Mouse (Mus musculus): ENCODE results near the gene Babam2. TPM values are rescaled to one million over a fixed set of nuclear protein-coding genes. Genes with fewer than 3 reads are reported as not detected.

Gene Babam2
- polyA plus RNA-seq, 1 experiment from 2014 or later: 42.9 TPM

DNA sequence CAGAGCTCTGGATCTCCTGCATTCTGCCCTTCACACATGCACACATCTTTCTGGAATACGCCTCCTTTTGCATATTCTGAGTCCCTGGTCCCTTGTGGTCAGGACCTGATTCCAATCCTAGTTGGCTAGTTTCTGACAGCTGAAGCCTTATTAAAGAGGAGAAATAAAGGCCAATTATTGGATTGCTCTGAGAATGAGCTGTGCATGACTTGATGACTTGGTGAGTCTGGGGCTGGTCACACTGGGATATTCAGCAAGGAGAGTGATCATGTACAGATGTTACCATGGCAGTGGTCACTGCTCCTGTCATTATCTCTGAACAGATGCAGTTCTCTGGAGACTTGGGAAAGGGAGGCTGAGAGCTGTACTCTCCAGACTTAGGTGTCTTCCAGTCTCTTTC, 406.1 kb downstream of the Babam2 start:
- no peaks in the 10 kb centered on the region for H3K27me3 ChIP-seq (ENCODE audit: control insufficient read depth, insufficient read depth, low read length)
- peaks cover 7% of the 10 kb centered on the region for H3K4me1 ChIP-seq (ENCODE audit: control insufficient read depth, insufficient read depth, low read length)
- ATAC-seq (replicated peaks; ENCODE audit: insufficient number of reproducible peaks, low FRiP score, low TSS enrichment): no peak
- H3K36me3 ChIP-seq (ENCODE audit: control insufficient read depth, insufficient read depth, low read length): no peaks in the 10 kb centered on the region
- no peak overlapping the region for H3K4me3 ChIP-seq (ENCODE audit: low read depth, low read length)
- 88% methylated on average over 1 of the region's 1 CpGs for WGBS (ENCODE audit: insufficient replicate concordance)
- no peak overlapping the region for H3K9ac ChIP-seq (ENCODE audit: low read depth, low read length)
- H3K4me2 ChIP-seq: no peak overlapping the region
- no peaks in the 10 kb centered on the region for H3K9me3 ChIP-seq (replicated peaks; ENCODE audit: control insufficient read depth, low read length)
- H3K27ac ChIP-seq (ENCODE audit: low read depth, low read length): no peak overlapping the region

DNA sequence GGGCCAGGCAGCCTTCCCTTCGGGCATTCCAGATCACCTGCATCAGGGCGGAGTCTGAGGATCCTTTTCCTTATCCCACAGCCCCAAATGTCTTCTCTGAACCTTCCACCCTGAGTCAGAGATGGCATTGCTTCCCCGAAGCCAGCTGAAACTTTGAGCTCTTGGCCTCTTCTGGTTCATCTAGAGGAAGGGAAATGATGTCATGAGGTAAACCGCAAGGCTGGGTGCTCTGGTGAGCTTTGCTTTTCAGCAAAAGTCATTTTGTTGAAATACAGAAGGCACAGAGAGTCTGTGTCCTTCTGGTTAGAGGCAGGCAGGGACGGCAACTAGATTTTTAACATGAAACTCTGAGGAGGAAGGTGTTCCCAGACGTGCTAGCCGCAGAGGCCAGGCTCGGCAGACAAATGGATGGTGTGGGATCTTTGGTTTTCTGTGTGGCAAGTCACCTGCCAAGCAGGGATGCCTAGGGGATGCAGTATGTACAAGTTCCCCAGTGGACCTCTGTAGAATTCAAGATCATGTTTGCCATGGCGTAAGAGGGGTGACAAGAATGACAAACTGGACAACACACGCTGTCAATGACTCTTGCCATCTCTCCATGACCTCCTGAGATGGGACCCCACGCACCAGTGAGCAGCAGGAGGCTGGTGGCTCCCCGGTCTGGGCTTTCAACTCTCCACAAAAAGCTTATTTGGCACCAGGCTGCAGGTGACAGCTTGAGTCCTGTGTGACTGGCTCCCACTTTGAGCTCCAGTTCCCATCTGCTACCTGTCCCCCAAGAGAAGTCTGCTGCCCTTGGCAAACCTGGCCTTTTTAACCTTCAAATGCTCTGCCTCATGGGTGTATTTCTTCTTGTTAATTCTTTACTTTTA, 406.9 kb downstream of the Babam2 start:
- no peak for ATAC-seq (replicated peaks; ENCODE audit: insufficient number of reproducible peaks, low FRiP score, low TSS enrichment)
- Histone ChIP-seq H3K9ac (ENCODE audit: low read depth, low read length) (no peak overlapping the region), H3K4me2 (no peak overlapping the region), H3K4me1 (ENCODE audit: control insufficient read depth, insufficient read depth, low read length) (peaks cover 7% of the 10 kb centered on the region), H3K27me3 (ENCODE audit: control insufficient read depth, insufficient read depth, low read length) (no peaks in the 10 kb centered on the region), H3K36me3 (ENCODE audit: control insufficient read depth, insufficient read depth, low read length) (no peaks in the 10 kb centered on the region), H3K27ac (ENCODE audit: low read depth, low read length) (no peak overlapping the region), H3K4me3 (ENCODE audit: low read depth, low read length) (no peak overlapping the region), H3K9me3 (replicated peaks; ENCODE audit: control insufficient read depth, low read length) (no peaks in the 10 kb centered on the region)
- WGBS (ENCODE audit: insufficient replicate concordance): 79% methylated on average over 12 of the region's 12 CpGs

DNA sequence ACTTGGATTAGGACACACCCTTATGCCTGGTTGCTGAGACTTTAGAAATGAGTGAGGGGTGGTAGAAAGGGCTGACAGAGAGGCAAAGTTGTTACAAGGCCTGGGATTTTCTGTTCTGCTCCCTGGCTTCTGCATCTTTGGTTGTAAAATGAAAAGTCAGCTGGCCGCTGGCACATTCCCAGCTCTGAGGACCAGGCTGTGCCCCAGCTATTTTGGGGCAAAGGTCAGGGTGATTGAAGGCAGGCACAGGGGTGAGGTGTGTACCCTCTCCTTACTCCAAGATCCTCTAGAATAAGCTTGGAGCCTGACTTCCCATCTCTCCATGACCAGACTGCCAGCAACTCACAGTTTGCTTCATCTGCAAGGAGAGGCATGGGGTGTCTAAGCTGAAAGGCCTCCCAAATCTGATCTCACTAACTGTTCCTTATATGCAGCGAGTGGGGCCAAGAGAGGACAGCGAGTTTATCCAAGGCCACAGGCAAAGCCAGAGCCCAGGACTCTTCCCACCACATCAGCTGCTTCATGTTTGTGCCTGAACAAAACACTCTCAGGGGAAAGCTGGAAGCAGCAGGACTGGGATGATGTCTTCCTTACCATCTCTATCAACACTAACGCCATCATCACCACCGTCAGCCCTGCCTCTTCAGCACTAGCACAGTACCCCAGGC, 409.1 kb downstream of the Babam2 start:
- Histone ChIP-seq H3K4me2 (no peak overlapping the region), H3K9ac (ENCODE audit: low read depth, low read length) (no peak overlapping the region), H3K4me3 (ENCODE audit: low read depth, low read length) (no peak overlapping the region), H3K4me1 (ENCODE audit: control insufficient read depth, insufficient read depth, low read length) (peaks cover 7% of the 10 kb centered on the region), H3K9me3 (replicated peaks; ENCODE audit: control insufficient read depth, low read length) (no peaks in the 10 kb centered on the region), H3K36me3 (ENCODE audit: control insufficient read depth, insufficient read depth, low read length) (no peaks in the 10 kb centered on the region), H3K27ac (ENCODE audit: low read depth, low read length) (no peak overlapping the region), H3K27me3 (ENCODE audit: control insufficient read depth, insufficient read depth, low read length) (no peaks in the 10 kb centered on the region)
- ATAC-seq (replicated peaks; ENCODE audit: insufficient number of reproducible peaks, low FRiP score, low TSS enrichment): no peak
- 80% methylated on average over 5 of the region's 5 CpGs for WGBS (ENCODE audit: insufficient replicate concordance)

DNA sequence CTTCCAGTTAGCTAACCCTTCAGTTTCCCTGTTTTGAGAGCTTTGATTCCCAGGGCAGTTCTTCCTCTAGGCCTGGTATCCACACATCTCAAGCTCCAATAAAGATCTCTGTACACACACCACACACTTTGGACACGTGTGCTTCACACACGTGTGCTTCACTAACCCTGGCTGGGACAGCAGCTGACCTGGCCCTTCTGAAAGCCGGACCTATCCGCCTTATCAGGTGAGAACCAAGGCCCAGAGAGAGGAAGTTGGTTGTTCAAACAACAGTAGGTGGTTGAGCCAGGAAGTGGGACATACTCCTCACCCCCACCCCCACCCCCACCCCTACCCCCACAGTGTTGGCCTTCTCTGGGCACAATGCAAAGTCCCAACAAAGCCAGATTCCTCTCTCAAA, 413.2 kb downstream of the Babam2 start:
- Histone ChIP-seq H3K4me1 (ENCODE audit: control insufficient read depth, insufficient read depth, low read length) (no peaks in the 10 kb centered on the region), H3K9me3 (replicated peaks; ENCODE audit: control insufficient read depth, low read length) (no peaks in the 10 kb centered on the region), H3K27ac (ENCODE audit: low read depth, low read length) (no peak overlapping the region), H3K9ac (ENCODE audit: low read depth, low read length) (no peak overlapping the region), H3K27me3 (ENCODE audit: control insufficient read depth, insufficient read depth, low read length) (no peaks in the 10 kb centered on the region), H3K4me2 (no peak overlapping the region), H3K36me3 (ENCODE audit: control insufficient read depth, insufficient read depth, low read length) (no peaks in the 10 kb centered on the region), H3K4me3 (ENCODE audit: low read depth, low read length) (no peak overlapping the region)
- no peak for ATAC-seq (replicated peaks; ENCODE audit: insufficient number of reproducible peaks, low FRiP score, low TSS enrichment)
- 52% methylated on average over 4 of the region's 4 CpGs for WGBS (ENCODE audit: insufficient replicate concordance)

DNA sequence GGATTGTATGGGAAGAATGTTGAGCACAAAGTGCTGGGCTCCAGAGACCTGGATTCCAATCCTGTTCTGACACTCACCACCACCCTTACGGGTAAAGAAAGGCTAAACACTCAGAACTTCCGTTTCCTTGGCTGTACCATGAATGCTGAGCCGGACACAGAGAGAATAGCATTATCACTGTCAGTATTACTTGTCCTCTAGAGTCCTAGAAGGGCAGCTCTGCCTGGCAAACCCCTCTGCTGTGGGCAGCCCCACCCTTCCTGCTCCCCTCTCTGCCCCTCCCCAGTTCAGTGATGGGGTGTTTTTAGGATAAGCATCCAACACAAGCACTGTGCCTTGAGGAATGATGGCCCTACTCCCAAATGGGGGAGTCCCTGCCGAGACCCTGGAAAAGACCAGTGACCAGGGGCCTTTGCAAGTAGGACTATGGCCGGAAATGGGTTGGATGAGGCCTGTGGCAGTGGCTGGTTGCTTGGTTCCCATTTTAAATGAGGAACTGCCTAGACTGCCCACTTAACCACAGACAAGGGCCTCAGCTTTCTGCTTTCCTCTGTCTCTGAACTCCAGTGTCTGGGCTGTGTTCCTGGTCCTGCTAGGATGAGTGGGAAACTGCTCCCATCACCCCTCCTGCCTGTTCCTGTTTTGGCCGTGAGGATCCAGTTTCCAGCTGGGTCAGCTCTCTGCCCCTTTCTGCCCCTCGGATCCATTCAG, 414.9 kb downstream of the Babam2 start:
- no peak overlapping the region for H3K4me3 ChIP-seq (ENCODE audit: low read depth, low read length)
- H3K27me3 ChIP-seq (ENCODE audit: control insufficient read depth, insufficient read depth, low read length): no peaks in the 10 kb centered on the region
- no peaks in the 10 kb centered on the region for H3K36me3 ChIP-seq (ENCODE audit: control insufficient read depth, insufficient read depth, low read length)
- no peaks in the 10 kb centered on the region for H3K4me1 ChIP-seq (ENCODE audit: control insufficient read depth, insufficient read depth, low read length)
- no peak for ATAC-seq (replicated peaks; ENCODE audit: insufficient number of reproducible peaks, low FRiP score, low TSS enrichment)
- H3K27ac ChIP-seq (ENCODE audit: low read depth, low read length): no peak overlapping the region
- H3K9me3 ChIP-seq (replicated peaks; ENCODE audit: control insufficient read depth, low read length): no peaks in the 10 kb centered on the region
- 70% methylated on average over 7 of the region's 7 CpGs for WGBS (ENCODE audit: insufficient replicate concordance)
- H3K4me2 ChIP-seq: no peak overlapping the region
- H3K9ac ChIP-seq (ENCODE audit: low read depth, low read length): no peak overlapping the region

DNA sequence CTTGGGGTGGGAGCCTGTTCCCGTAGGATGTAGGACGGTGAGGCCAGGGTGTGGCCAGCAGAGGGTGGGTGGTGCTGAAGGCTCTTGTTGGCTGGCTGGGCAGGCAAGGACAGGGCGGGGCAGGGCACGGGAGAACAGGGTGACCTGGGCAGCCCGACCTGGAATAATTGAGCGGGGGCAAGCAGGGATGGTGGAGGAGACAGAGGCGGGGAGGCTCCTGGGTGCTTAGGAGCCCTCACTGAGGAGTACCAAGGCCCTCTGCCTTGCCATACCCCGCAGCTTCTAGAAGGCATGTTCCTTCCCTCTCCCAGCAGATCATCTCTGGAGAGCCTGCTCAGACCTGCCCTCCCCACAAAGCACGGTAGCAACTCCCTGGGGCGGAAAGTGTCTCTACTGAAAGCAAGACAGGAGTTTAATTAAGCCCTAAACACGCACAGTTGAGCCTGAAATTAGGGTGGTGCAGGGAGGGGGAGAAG, 423.5 kb downstream of the Babam2 start:
- H3K27me3 ChIP-seq (ENCODE audit: control insufficient read depth, insufficient read depth, low read length): no peaks in the 10 kb centered on the region
- ATAC-seq (replicated peaks; ENCODE audit: insufficient number of reproducible peaks, low FRiP score, low TSS enrichment): no peak
- no peak overlapping the region for H3K4me2 ChIP-seq
- H3K27ac ChIP-seq (ENCODE audit: low read depth, low read length): no peak overlapping the region
- H3K9me3 ChIP-seq (replicated peaks; ENCODE audit: control insufficient read depth, low read length): no peaks in the 10 kb centered on the region
- no peaks in the 10 kb centered on the region for H3K36me3 ChIP-seq (ENCODE audit: control insufficient read depth, insufficient read depth, low read length)
- no peak overlapping the region for H3K9ac ChIP-seq (ENCODE audit: low read depth, low read length)
- no peak overlapping the region for H3K4me3 ChIP-seq (ENCODE audit: low read depth, low read length)
- 56% methylated on average over 11 of the region's 11 CpGs for whole genome bisulfite sequencing (ENCODE audit: insufficient replicate concordance)
- H3K4me1 ChIP-seq (ENCODE audit: control insufficient read depth, insufficient read depth, low read length): no peaks in the 10 kb centered on the region

DNA sequence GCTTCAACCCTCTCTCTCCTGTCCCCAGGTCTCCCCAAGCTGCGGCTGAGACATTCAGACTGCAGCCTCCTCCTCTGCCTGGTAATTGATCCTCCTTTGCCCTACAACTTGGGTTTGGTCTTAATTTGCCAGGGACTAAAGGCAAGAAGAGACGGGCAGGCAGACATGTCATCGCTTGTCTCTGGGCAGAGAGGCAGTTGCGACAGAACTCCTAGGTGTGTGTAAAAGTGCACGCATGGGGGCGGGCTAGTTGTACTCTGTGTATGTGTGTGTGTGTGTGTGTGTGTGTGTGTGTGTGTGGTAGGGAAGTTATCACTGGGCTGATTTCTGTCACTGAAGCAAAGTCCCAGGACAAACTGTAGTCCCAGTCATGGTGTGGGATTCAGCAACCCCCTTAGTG, 424.5 kb downstream of the Babam2 start:
- no peaks in the 10 kb centered on the region for H3K9me3 ChIP-seq (replicated peaks; ENCODE audit: control insufficient read depth, low read length)
- H3K4me3 ChIP-seq (ENCODE audit: low read depth, low read length): no peak overlapping the region
- no peaks in the 10 kb centered on the region for H3K27me3 ChIP-seq (ENCODE audit: control insufficient read depth, insufficient read depth, low read length)
- WGBS (ENCODE audit: insufficient replicate concordance): 77% methylated on average over 6 of the region's 6 CpGs
- H3K9ac ChIP-seq (ENCODE audit: low read depth, low read length): no peak overlapping the region
- H3K4me2 ChIP-seq: no peak overlapping the region
- no peaks in the 10 kb centered on the region for H3K4me1 ChIP-seq (ENCODE audit: control insufficient read depth, insufficient read depth, low read length)
- no peak for ATAC-seq (replicated peaks; ENCODE audit: insufficient number of reproducible peaks, low FRiP score, low TSS enrichment)
- no peak overlapping the region for H3K27ac ChIP-seq (ENCODE audit: low read depth, low read length)
- H3K36me3 ChIP-seq (ENCODE audit: control insufficient read depth, insufficient read depth, low read length): no peaks in the 10 kb centered on the region

DNA sequence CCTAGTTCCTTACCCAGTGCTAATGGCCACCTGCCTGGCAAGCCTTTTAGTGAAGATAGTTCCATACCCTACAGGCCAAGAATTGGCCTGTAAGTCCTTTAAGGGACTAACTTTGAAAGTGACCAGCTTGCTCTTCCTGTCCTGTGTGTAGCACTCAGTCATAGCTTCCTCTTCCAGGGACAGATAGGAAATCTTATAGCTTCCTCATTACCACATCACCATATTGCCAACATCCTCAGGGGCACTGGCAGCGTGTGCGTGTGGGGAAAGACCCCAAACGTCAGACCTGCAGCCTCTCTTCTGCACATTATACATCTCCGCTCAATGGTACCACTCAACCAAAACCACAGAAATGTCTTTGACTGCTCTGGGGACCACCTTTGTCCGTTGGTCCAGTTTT, 424.9 kb downstream of the Babam2 start:
- no peak for ATAC-seq (replicated peaks; ENCODE audit: insufficient number of reproducible peaks, low FRiP score, low TSS enrichment)
- H3K36me3 ChIP-seq (ENCODE audit: control insufficient read depth, insufficient read depth, low read length): no peaks in the 10 kb centered on the region
- H3K4me2 ChIP-seq: no peak overlapping the region
- H3K27me3 ChIP-seq (ENCODE audit: control insufficient read depth, insufficient read depth, low read length): no peaks in the 10 kb centered on the region
- no peak overlapping the region for H3K4me3 ChIP-seq (ENCODE audit: low read depth, low read length)
- no peaks in the 10 kb centered on the region for H3K4me1 ChIP-seq (ENCODE audit: control insufficient read depth, insufficient read depth, low read length)
- no peak overlapping the region for H3K9ac ChIP-seq (ENCODE audit: low read depth, low read length)
- H3K9me3 ChIP-seq (replicated peaks; ENCODE audit: control insufficient read depth, low read length): no peaks in the 10 kb centered on the region
- 79% methylated on average over 5 of the region's 5 CpGs for WGBS (ENCODE audit: insufficient replicate concordance)
- no peak overlapping the region for H3K27ac ChIP-seq (ENCODE audit: low read depth, low read length)
